Mouse (Mus musculus): ENCODE measurements around the gene Gm13030.
"Not testable (repeated sequence)": the region's sequence is repeated elsewhere in the genome, so short reads cannot be mapped to it uniquely, and the experiment has no call there.

The Gm13030 gene

GRCm38 (mm10) chr4:138873864-138874263 is at the start of gene Gm13030:
Gene Gm13030, minus strand, starts transcription at chr4:138873964.
- DNase-seq (ENCODE audit: low spot score): no peak

DNA sequence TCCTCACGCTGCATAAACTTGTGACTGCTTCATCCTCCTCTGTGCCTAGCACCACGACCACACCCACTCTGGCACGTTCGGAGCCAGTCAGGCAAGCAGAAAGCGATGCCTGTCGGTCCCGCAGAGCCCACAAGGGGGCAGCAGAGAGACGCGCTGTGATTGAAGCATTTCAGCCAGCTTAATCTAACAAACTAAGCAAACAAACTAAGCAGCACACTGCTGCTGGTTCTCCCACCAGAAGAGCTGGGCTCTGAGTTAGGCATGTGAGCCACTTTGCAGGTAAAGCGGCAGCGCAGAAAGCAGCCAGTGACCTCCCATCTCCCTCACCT is 48.3 kb upstream of the Gm13030 start:
- peak; percentile 77 for DNase-seq (ENCODE audit: low spot score)

GRCm38 (mm10) chr4:138921254-138922130 is 47.7 kb upstream of the Gm13030 start:
- no peak for DNase-seq (ENCODE audit: low spot score)

GRCm38 (mm10) chr4:138917282-138917681 is 43.5 kb upstream of the Gm13030 start:
- no peak for DNase-seq (ENCODE audit: low spot score)

GRCm38 (mm10) chr4:138913797-138914196 is 40.0 kb upstream of the Gm13030 start, which contains the start of gene Otud3:
Gene Otud3, minus strand, starts transcription at chr4:138913945.
- peak; percentile 91 for DNase-seq (ENCODE audit: low spot score)

GRCm38 (mm10) chr4:138913141-138913787 is 39.5 kb upstream of the Gm13030 start:
- DNase-seq (ENCODE audit: low spot score): no peak

DNA sequence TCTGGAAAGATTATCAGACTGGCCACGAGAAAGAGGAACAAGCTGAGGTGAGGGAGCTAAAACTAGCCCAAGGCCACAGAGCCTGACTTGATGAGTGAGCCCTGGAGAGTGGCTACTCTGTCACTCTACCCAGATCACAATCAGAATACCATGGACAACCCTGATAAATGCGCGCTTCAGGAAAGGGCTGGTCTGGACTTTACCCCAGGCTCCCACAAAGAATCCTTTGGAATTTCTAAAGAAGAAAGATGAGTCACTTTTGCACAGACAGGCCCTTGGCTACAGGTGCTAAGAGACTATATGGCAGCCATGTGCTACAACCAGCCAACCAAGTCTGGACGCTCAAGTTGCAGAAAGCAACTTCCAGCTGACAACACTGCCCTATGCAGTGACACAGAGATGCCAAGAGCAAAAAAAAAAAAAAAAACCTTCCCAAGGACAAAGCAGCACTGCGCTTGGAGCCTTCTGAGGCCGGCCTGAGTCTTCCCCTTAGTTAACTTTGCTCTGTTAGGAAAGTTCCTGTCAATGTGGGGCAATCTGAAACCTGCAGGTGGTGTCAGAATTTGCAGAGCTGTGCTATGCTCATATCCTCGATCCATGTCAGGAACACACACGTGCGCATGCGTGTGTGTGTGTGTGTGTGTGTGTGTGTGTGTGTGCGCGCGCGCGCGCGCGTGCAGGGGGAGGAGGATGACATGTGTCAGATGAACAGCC is 32.0 kb upstream of the Gm13030 start:
- no peak for DNase-seq (ENCODE audit: low spot score)

DNA sequence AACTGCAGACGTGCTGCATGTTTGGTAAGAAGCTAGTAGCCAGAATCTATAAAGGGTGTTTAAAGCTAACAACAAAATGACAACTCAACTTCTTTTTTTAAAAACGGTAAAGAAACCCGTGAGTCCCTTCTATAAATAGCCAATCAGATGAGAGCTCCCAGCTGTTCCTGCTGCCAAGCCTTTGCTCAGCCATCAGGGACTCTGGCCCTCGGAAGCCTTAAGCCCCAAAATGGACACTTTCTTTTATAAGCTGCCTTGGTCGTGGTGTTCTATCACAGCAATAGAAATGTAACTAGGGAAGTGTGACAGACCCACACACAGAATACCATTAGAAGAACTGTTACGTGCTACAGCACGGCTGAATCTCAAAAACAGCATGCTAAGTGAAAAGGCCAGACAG is 25.6 kb upstream of the Gm13030 start:
- DNase-seq (ENCODE audit: low spot score): no peak

DNA sequence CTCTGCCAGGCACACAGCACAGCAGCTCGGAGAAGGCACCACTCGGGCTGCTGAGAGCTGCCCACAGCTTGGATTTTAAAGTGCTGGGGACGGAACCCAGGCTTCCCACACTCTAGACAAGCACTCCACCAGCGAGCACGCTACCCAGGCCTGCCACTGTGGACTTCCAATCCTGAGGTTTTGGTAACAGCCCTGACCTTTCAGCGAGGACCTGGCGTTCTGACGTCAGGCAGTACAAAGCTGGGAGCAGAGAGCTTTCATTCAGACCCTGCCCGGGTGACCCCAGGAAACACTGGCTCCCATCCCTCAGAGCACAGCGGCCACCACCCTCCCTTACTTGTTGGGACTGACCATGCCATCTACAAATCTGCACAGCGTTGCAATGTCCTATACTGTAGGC is 20.0 kb upstream of the Gm13030 start:
- not testable (repeated sequence) for DNase-seq (ENCODE audit: low spot score)

DNA sequence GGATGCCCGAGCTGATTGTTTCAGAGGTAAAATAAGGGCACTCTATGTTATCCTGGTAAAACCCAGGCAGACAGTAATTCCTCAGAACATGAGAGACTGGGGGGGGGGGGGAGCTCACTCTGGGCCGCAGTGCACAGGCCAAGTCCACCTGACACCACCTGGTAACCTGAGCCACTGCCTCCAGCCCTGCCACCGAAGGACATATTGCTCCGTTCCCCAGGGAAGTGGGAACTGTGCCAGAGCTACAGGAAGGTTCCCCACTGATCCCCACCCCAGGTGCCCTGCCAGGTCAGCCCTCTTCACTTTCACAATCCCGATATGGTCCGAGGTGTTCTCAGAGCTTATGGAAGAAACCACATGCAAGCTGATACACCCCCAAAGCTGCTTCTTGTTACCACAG is 18.9 kb upstream of the Gm13030 start:
- DNase-seq (ENCODE audit: low spot score): no peak

DNA sequence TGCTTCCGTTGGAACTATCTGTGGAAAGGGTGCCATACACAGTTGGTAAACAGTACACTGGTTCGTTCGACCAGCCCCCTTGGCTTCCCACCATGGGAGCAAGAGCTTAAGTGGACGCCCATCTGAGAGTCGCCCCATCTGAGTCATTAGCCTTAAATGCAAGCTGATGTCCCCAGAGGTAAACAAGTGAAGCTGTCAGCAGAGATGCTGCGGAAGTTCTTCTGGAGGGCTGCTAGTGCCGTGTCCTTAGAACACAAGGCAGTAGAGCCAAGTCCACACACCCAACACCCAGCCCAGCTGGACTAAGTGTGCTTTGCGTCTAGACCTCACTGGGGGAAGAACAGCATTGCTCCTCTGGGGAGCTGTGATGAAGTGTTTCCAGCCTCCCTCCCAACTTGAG is 15.9 kb upstream of the Gm13030 start:
- no peak for DNase-seq (ENCODE audit: low spot score)

DNA sequence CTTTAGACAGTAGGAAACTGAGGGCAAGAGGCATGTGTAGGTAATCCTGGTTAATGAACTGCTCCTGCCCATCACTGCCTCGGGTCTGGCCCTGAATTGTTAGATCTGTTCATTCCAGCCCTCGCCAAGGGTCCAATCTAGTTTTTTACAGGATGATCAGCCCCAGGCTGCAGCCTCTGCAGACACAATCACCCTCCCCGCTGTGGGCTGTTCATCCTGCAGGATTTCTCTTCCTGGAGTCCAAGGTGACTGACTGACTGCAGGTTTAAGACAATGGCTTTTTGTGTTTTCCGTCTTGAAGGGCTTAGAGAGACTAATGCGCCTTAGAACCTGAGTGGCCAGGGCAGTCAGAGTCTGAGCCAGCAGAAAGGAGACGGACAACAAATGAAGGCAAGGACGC is 15.4 kb upstream of the Gm13030 start:
- no peak for DNase-seq (ENCODE audit: low spot score)

DNA sequence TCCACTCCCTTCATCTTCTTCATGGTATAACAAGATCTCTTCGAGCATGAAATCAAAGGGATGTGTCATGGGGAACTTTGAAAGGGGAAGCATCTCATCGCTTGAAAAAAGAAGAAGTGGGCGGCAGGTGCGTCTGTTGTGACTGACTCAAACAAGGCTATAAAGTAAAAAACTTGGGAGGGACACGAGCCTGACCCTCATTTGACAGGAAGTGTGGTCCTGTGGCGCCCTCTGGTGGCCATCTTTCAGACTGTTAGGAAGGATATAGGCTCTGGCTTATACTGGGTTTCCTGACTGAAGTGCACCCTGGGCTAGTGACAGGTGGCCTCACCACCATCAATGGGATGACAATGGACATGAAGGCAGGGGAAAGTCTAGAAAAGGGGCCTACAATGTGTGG is 10.5 kb upstream of the Gm13030 start:
- peak; percentile 49 for DNase-seq (ENCODE audit: low spot score)

- DNase-seq (ENCODE audit: low spot score): no peak
Measured at GRCm38 (mm10) chr4:138882179-138882578, 8.4 kb upstream of the Gm13030 start.

- no peak for DNase-seq (ENCODE audit: low spot score)
Measured at GRCm38 (mm10) chr4:138880811-138881584, 7.2 kb upstream of the Gm13030 start.

- no peak for DNase-seq (ENCODE audit: low spot score)
Measured at GRCm38 (mm10) chr4:138879808-138880207, 6.0 kb upstream of the Gm13030 start.

DNA sequence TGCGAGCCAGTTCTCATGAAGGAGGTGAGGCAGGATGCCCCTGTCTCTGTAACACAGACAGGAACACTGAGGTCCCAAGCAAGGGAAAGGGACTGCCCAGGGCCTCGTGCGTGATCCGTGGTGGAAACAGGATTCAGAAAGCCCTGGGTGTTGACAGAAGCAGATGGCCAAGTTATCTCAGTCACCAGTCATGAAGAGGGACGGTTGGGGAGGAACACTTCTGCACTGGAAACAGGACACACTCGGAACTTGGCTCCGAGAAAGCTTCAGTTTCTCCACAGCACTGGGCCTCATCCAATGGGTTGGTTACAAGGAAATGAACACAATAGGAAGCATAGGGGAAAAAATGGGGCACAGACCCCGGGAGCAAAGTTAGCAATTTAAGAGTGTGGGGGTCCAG is 5.0 kb upstream of the Gm13030 start:
- no peak for DNase-seq (ENCODE audit: low spot score)

GRCm38 (mm10) chr4:138877731-138878130 is 4.0 kb upstream of the Gm13030 start, which contains the start of gene Pla2g2e:
Gene Pla2g2e, plus strand, starts transcription at chr4:138877942.
- DNase-seq (ENCODE audit: low spot score): no peak

GRCm38 (mm10) chr4:138875986-138876385 is 2.2 kb upstream of the Gm13030 start:
- no peak for DNase-seq (ENCODE audit: low spot score)

DNA sequence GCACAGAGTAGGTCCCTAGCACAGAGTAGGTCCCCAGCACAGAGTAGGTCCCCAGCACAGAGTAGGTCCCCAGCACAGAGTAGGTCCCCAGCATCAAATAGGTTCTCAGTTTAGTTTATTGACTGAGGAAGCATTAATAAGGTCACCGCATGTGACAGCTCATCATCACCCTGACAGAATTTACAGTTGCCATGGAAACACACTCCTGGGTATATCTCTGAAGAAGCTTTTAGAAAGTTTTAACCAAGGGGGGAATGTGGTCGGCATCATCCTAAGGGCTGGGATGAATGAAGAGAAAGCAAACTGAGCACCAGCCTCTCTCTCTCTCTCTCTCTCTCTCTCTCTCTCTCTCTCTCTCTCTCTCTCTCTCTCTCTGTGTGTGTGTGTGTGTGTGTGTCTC is 1.5 kb upstream of the Gm13030 start:
- DNase-seq (ENCODE audit: low spot score): not testable (repeated sequence)

GRCm38 (mm10) chr4:138868666-138869065 is 5.1 kb downstream of the Gm13030 start:
- no peak for DNase-seq (ENCODE audit: low spot score)

DNA sequence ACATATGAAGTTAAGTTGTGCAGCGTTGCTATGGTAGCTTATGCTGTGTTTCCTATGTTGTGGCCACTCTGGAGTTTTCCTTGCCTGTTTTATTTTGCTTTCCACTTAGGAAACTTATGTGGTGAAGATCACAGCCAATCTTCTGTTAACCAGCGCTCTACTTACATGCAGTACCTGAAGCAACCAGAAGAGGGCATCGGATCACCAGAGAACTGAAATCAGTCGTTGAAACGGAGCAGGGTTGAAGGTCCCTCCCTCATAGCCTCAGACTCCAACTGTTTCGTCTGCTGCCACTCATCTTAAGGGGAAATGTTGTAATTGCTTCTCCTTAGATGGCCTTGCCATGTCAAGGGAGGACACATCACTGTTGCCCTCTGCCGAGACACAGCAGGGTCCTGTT is 7.4 kb downstream of the Gm13030 start:
- DNase-seq (ENCODE audit: low spot score): peak; percentile 36
